Mouse (Mus musculus): ENCODE data around the gene Tfap2e.

Tfap2e gene

DNA sequence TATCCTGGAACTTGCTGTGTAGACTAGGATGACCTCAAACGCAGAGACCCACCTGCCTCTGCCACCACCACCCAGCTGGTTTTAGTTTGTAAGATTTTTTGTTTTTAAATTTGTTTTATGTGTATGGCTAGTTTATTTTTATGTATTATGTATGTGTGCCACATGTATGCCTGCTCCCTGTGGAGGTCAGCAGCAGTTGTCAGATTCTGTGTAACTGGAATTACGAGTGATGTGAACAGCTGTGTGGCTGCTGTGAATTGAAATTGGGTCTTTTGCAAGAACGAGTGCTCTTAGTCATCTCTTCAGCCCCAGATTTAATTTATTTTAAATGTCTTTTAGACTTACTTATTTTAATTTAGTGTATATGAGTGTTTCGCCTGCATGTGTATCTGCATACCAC lies 39.1 kb downstream of the Tfap2e start:
- no peak for DNase-seq

DNA sequence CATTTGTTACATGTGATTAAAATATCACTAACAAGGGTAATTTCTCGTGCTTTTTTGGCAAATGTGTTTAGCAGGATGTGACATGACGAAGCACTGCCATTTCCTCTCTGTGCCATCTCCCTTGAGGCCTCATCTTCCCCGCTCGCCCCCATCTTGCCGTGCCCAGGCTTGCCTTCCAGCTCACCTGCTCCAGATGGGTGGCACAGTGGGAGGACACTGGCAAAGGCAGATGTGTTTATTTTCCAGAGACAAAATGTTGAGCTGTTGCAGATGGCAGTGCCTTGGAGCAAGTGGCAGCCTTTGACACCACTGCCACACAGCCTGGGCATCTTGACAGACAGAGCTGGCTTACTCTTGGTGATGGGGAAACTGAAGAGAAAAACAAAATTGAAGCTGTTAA lies 43.0 kb downstream of the Tfap2e start:
- DNase-seq, result no peak

DNA sequence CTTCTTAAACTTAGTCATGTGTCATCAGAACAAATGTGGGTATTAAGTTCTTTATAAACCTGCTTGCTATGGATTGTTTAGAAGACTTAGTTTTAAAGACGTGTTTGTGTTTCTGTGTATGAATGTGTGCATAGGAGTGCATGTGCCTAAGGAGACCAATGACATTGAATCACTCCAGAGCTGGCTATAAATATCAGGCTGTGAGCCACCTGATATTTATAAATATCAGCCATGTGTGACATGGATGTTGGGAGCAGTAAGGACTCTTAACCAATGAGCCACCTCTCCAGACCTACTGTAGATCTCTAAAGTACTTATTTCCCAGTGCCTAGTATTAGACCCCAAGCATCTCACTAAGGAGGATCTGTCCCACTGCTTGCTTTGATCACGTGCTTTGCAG lies 46.6 kb downstream of the Tfap2e start:
- no peak for DNase-seq

- DNase-seq, result no peak
Observed at GRCm38 (mm10) chr4:126683084-126683483, 53.0 kb downstream of the Tfap2e start.

- DNase-seq, result no peak
Observed at GRCm38 (mm10) chr4:126682298-126682697, 53.7 kb downstream of the Tfap2e start.

GRCm38 (mm10) chr4:126677054-126678003 lies 58.7 kb downstream of the Tfap2e start, which contains the start of gene Psmb2:
Psmb2 (plus strand) TSS chr4:126677630.
- DNase-seq, result peak; percentile 95

DNA sequence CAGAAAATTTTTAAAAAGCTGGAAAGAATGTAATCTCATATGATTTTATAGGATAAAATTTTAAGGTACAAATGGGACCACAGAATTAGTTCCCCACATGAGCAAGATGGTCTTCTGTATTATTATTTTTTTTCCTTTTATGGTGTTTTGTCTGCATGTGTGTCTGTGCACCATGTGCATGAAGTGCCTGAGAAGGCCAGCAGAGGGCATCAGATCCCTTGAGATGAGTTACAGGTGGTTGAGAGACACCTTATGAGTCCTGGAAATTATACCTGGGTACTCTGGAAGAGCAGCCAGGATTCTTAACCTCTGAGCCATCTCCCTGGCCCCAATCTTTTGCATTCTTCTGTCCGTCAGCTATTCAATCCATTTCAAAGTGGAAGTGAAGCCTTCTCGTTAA lies 69.0 kb downstream of the Tfap2e start:
- no peak for DNase-seq

Data from kidney, adult 11 months (tissue).